Mouse (Mus musculus): ENCODE data around the gene Rbm14. TPM values are rescaled to one million over a fixed set of nuclear protein-coding genes. Genes with fewer than 3 reads are reported as not detected.
"Not testable (repeated sequence)": the region's sequence is repeated elsewhere in the genome, so short reads cannot be mapped to it uniquely, and the experiment has no call there.

Gene Rbm14
- polyA plus RNA-seq, 1 experiment from 2014 or later = 108 TPM

DNA sequence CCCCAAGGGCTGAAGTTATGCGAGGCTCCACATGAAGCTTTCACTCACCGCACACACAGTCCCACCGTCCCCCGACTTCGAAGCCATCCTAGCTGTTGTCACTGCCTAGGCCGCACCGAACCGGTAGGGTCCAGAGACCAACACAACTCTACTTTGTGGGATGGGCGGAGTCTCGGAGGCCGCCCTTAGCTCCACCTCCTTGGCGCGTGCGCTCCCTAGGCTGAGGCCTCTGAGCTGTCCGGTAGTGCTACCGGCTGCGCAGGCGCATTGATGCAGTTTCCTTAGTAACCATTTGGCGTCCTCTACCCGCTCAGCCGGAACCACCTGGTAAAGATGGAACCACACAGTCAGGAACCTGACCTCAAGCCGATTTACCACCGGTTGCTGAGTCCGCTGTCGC is 27.7 kb upstream of the Rbm14 start, which contains the start of the genes Ccs and Ccdc87:
Ccs (minus strand) TSS at position 184 of the 400 bp plus-strand sequence.
Ccdc87 (plus strand) TSS at position 218 of the 400 bp plus-strand sequence.
- Histone ChIP-seq H3K4me2 (replicated peaks) (peak within 1 kb of the TSS; percentile 97), H3K9me3 (no peaks in the 10 kb centered on the region), H3K4me1 (peaks cover 19% of the 10 kb centered on the region), H3K4me3 (peak within 1 kb of the TSS; percentile 62), H3K9ac (replicated peaks) (peak within 1 kb of the TSS; percentile 73), H3K27ac (replicated peaks) (no peak within 1 kb of the TSS; the same call in 1 of the 2 replicates), H3K27me3 (peaks cover 31% of the 10 kb centered on the region), H3K36me3 (no peaks in the 10 kb centered on the region)
- WGBS = under 1% methylated on average over 25 of the region's 25 CpGs
- peak; percentile 97 for ATAC-seq (ENCODE audit: low FRiP score, low read depth)

- H3K27me3 ChIP-seq = peaks cover 31% of the 10 kb centered on the region
- no peak overlapping the region; the same call in 1 of the 2 replicates for H3K27ac ChIP-seq (replicated peaks)
- peak; percentile 39; the same call in 1 of the 2 replicates for ATAC-seq (ENCODE audit: low FRiP score, low read depth)
- H3K4me2 ChIP-seq (replicated peaks) = peak overlapping the region; percentile 97
- H3K4me1 ChIP-seq = peaks cover 19% of the 10 kb centered on the region
- no peaks in the 10 kb centered on the region for H3K36me3 ChIP-seq
- peak overlapping the region; percentile 62 for H3K4me3 ChIP-seq
- 34% methylated on average over 10 of the region's 10 CpGs for WGBS
- H3K9me3 ChIP-seq = no peaks in the 10 kb centered on the region
- peak overlapping the region; percentile 73 for H3K9ac ChIP-seq (replicated peaks)
Observed at GRCm38 (mm10) chr19:4838526-4839140, 27.2 kb upstream of the Rbm14 start.

DNA sequence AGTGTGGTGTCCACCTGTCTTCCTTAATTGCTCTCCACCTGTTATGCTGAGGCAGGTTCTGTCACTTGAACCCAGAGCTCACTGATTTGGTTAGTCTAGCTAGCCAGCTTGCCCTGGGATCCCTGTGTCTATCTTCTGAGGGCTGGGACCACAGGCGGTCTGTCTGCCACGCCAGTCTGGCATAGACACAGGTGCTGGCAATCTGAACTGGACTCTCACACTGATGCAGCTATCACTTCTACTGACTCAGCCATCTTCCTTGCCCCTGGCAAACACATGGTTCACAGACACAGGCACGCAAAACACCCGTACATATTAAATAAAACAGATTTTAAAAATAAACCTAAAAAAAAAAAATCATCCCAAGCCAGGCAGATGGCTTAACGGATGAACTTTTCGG is 25.6 kb upstream of the Rbm14 start:
- H3K4me1 ChIP-seq = peaks cover 26% of the 10 kb centered on the region
- ATAC-seq (ENCODE audit: low FRiP score, low read depth) = no peak
- 91% methylated on average over 6 of the region's 6 CpGs for WGBS

GRCm38 (mm10) chr19:4836096-4836495 is 24.7 kb upstream of the Rbm14 start:
- WGBS = 87% methylated on average over 2 of the region's 2 CpGs
- H3K9me3 ChIP-seq = no peaks in the 10 kb centered on the region

More for the DNA sequence above, 25.6 kb upstream of the Rbm14 start:
- Histone ChIP-seq H3K27ac (replicated peaks) (no peak overlapping the region), H3K9me3 (no peaks in the 10 kb centered on the region), H3K4me2 (replicated peaks) (no peak overlapping the region), H3K9ac (replicated peaks) (no peak overlapping the region), H3K36me3 (peaks cover 9% of the 10 kb centered on the region; the same call in 1 of the 2 replicates), H3K4me3 (no peak overlapping the region), H3K27me3 (peaks cover 27% of the 10 kb centered on the region)

GRCm38 (mm10) chr19:4833977-4834376 is 22.5 kb upstream of the Rbm14 start:
- Histone ChIP-seq H3K4me2 (replicated peaks) (no peak overlapping the region), H3K27me3 (no peaks in the 10 kb centered on the region), H3K4me1 (peaks cover 21% of the 10 kb centered on the region), H3K9me3 (no peaks in the 10 kb centered on the region), H3K27ac (replicated peaks) (no peak overlapping the region), H3K9ac (replicated peaks) (no peak overlapping the region), H3K4me3 (no peak overlapping the region), H3K36me3 (peaks cover 9% of the 10 kb centered on the region; the same call in 1 of the 2 replicates)
- 88% methylated on average over 8 of the region's 8 CpGs for whole genome bisulfite sequencing
- no peak for ATAC-seq (ENCODE audit: low FRiP score, low read depth)

More at GRCm38 (mm10) chr19:4836096-4836495, 24.7 kb upstream of the Rbm14 start:
- Histone ChIP-seq H3K4me1 (peaks cover 27% of the 10 kb centered on the region), H3K4me3 (no peak overlapping the region), H3K36me3 (peaks cover 9% of the 10 kb centered on the region; the same call in 1 of the 2 replicates), H3K4me2 (replicated peaks) (no peak overlapping the region), H3K27ac (replicated peaks) (no peak overlapping the region), H3K27me3 (peaks cover 17% of the 10 kb centered on the region), H3K9ac (replicated peaks) (no peak overlapping the region)
- ATAC-seq (ENCODE audit: low FRiP score, low read depth) = no peak

DNA sequence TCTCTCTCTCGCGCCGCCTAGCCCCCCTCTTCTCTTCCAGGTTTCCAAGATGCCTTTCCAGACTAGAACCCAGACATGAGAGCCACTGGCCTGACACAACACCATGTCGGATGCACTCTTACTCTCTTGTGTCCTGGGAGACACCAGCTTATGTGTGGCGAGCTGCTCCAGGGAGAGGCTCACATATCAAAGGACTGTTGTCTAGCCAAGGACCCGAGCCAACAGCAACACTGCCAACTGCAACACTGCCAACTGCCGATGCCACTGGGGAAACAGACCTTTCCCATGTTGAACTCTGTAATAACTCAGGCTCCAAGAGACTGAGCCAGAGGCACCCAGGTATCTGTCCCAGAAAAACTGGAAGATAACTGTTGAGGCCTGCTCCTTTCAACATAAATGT is 17.7 kb upstream of the Rbm14 start:
- peaks cover 8% of the 10 kb centered on the region for H3K4me1 ChIP-seq
- no peak overlapping the region for H3K4me2 ChIP-seq (replicated peaks)
- no peaks in the 10 kb centered on the region for H3K9me3 ChIP-seq
- no peaks in the 10 kb centered on the region for H3K27me3 ChIP-seq
- no peak overlapping the region for H3K9ac ChIP-seq (replicated peaks)
- peaks cover 24% of the 10 kb centered on the region for H3K36me3 ChIP-seq
- no peak overlapping the region for H3K27ac ChIP-seq (replicated peaks)
- H3K4me3 ChIP-seq = no peak overlapping the region
- 72% methylated on average over 7 of the region's 7 CpGs for WGBS
- no peak for ATAC-seq (ENCODE audit: low FRiP score, low read depth)

GRCm38 (mm10) chr19:4828444-4829114 is 17.1 kb upstream of the Rbm14 start:
- 66% methylated on average over 16 of the region's 16 CpGs for WGBS
- ATAC-seq (ENCODE audit: low FRiP score, low read depth) = no peak
- Histone ChIP-seq H3K36me3 (peaks cover 24% of the 10 kb centered on the region), H3K4me2 (replicated peaks) (no peak overlapping the region), H3K4me1 (peaks cover 8% of the 10 kb centered on the region), H3K9ac (replicated peaks) (no peak overlapping the region), H3K27ac (replicated peaks) (no peak overlapping the region), H3K27me3 (no peaks in the 10 kb centered on the region), H3K4me3 (no peak overlapping the region), H3K9me3 (no peaks in the 10 kb centered on the region)

- 86% methylated on average over 5 of the region's 5 CpGs for WGBS
- H3K27me3 ChIP-seq = no peaks in the 10 kb centered on the region
- H3K4me1 ChIP-seq = no peaks in the 10 kb centered on the region
- H3K27ac ChIP-seq (replicated peaks) = no peak overlapping the region
- no peak for ATAC-seq (ENCODE audit: low FRiP score, low read depth)
- H3K36me3 ChIP-seq = peaks cover 15% of the 10 kb centered on the region
- H3K9me3 ChIP-seq = no peaks in the 10 kb centered on the region
- H3K4me2 ChIP-seq (replicated peaks) = no peak overlapping the region
- H3K9ac ChIP-seq (replicated peaks) = no peak overlapping the region
- no peak overlapping the region for H3K4me3 ChIP-seq
Observed at GRCm38 (mm10) chr19:4820678-4821303, 9.4 kb upstream of the Rbm14 start.

DNA sequence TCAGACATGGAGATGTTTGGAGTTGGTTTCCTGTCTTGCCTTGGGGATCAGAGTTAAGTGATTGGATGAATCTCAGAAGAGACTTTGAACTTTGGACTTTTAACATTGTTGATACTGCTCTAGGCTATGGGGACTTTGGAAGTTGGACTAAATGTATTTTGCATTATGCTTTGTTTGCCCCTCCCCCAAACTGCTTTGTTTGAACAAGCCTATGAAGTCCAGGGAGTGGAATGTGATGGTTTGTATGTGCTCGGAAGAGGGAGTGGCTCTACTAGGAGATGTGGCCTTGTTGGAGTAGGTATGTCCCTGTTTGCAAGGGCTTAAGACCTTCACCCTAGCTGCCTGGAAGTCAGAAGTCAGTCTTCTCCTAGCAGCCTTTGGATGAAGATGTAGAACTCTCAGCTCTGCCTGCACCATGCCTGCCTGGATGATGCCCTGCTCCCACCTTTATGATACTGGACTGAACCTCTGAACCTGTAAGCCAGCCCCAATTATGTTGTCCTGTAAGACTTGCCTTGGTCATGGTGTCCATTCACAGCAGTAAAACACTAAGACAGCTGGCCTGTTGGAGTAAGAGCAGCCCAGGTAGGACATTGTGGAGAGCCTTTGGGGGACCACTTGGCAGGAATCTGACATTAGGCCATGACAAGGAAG is 5.9 kb upstream of the Rbm14 start:
- Histone ChIP-seq H3K4me1 (no peaks in the 10 kb centered on the region), H3K36me3 (no peaks in the 10 kb centered on the region), H3K27me3 (no peaks in the 10 kb centered on the region), H3K4me3 (no peak overlapping the region), H3K9me3 (no peaks in the 10 kb centered on the region), H3K9ac (replicated peaks) (no peak overlapping the region), H3K27ac (replicated peaks) (no peak overlapping the region), H3K4me2 (replicated peaks) (no peak overlapping the region)
- 81% methylated on average over 1 of the region's 1 CpGs for WGBS
- ATAC-seq (ENCODE audit: low FRiP score, low read depth) = no peak

- H3K27me3 ChIP-seq = no peaks in the 10 kb centered on the region
- H3K9ac ChIP-seq (replicated peaks) = no peak overlapping the region
- no peaks in the 10 kb centered on the region for H3K36me3 ChIP-seq
- no peak overlapping the region for H3K4me2 ChIP-seq (replicated peaks)
- H3K27ac ChIP-seq (replicated peaks) = no peak overlapping the region
- H3K9me3 ChIP-seq = no peaks in the 10 kb centered on the region
- H3K4me1 ChIP-seq = peaks cover 20% of the 10 kb centered on the region
- H3K4me3 ChIP-seq = no peak overlapping the region
- ATAC-seq (ENCODE audit: low FRiP score, low read depth) = no peak
- 87% methylated on average over 6 of the region's 6 CpGs for WGBS
Observed at GRCm38 (mm10) chr19:4813015-4813414, 1.6 kb upstream of the Rbm14 start.

DNA sequence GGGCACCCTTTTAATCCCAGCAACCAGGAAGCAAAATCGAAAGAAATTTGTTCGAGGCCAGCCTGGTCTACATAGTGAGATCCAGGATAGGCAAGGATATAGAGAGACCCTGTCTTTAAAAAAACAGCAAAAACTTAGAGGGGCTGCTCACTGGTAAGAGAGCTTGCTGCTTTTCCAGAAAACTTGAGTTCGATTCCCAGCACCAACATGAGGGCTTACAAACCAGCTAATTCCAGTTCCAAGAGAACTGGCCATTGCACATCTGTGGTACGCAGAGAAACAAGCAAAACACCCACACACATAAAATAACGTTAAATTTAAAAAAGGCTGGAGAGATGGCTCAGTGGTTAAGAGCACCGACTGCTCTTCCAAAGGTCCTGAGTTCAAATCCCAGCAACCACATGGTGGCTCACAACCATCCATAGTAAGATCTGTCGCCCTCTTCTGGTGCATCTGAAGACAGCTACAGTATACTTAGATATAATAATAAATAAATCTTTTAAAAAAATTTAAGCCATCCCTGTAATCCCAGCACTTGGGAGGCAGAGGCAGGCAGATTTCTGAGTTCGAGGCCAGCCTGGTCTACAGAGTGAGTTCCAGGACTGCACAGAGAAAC is 1.0 kb upstream of the Rbm14 start:
- Histone ChIP-seq H3K9ac (replicated peaks) (peak overlapping the region; percentile 72), H3K4me2 (replicated peaks) (peak overlapping the region; percentile 95), H3K4me3 (peak overlapping the region; percentile 87), H3K4me1 (peaks cover 22% of the 10 kb centered on the region), H3K27ac (replicated peaks) (peak overlapping the region; percentile 91)
- not testable (repeated sequence) for H3K9me3 ChIP-seq; H3K27me3 ChIP-seq; H3K36me3 ChIP-seq; ATAC-seq (ENCODE audit: low FRiP score, low read depth)
- 80% methylated on average over 8 of the region's 8 CpGs for WGBS
